Mouse (Mus musculus): Measurements from ENCODE around the gene Rcl1. TPM values are rescaled to one million over a fixed set of nuclear protein-coding genes. Genes with fewer than 3 reads are reported as not detected.

The Rcl1 gene
- polyA plus RNA-seq, 1 experiment from 2014 or later = 20.1 TPM

GRCm38 (mm10) chr19:29139699-29140456, 38.7 kb downstream of the Rcl1 start:
- no peaks in the 10 kb centered on the region for H3K4me1 ChIP-seq (ENCODE audit: insufficient read depth, low read depth, low read length)
- peak; percentile 75 for DNase-seq (ENCODE audit: low spot score)

GRCm38 (mm10) chr19:29140933-29141332, 39.8 kb downstream of the Rcl1 start:
- ATAC-seq (no peak), DNase-seq (ENCODE audit: low spot score) (no peak)
- no peaks in the 10 kb centered on the region for H3K4me1 ChIP-seq (ENCODE audit: insufficient read depth, low read depth, low read length)
- H3K4me2 ChIP-seq (replicated peaks; ENCODE audit: low read depth, low read length) = no peak overlapping the region
- TF ChIP-seq CTCF (IDR thresholded peaks at IDR 0.05) (no peak), EP300 (IDR thresholded peaks at IDR 0.05) (no peak)
- H3K9ac ChIP-seq (replicated peaks; ENCODE audit: low read depth) = no peak overlapping the region
- no peaks in the 10 kb centered on the region for H3K36me3 ChIP-seq (ENCODE audit: insufficient read depth, low read length)
- WGBS = 79% methylated on average over 16 of the region's 16 CpGs
- H3K4me3 ChIP-seq (ENCODE audit: low read depth, low read length) = no peak overlapping the region
- H3K27me3 ChIP-seq (replicated peaks; ENCODE audit: insufficient read depth, low read length) = no peaks in the 10 kb centered on the region
- no peak overlapping the region for H3K27ac ChIP-seq (ENCODE audit: low read length)
- H3K9me3 ChIP-seq (ENCODE audit: low read length) = no peaks in the 10 kb centered on the region

More at GRCm38 (mm10) chr19:29139699-29140456, 38.7 kb downstream of the Rcl1 start:
- ATAC-seq = no peak
- Histone ChIP-seq H3K9ac (replicated peaks; ENCODE audit: low read depth) (no peak overlapping the region), H3K4me3 (ENCODE audit: low read depth, low read length) (no peak overlapping the region), H3K9me3 (ENCODE audit: low read length) (no peaks in the 10 kb centered on the region), H3K27me3 (replicated peaks; ENCODE audit: insufficient read depth, low read length) (no peaks in the 10 kb centered on the region), H3K36me3 (ENCODE audit: insufficient read depth, low read length) (no peaks in the 10 kb centered on the region), H3K4me2 (replicated peaks; ENCODE audit: low read depth, low read length) (no peak overlapping the region), H3K27ac (ENCODE audit: low read length) (no peak overlapping the region)
- no peak for TF ChIP-seq EP300 (IDR thresholded peaks at IDR 0.05)
- TF ChIP-seq CTCF (IDR thresholded peaks at IDR 0.05) = peak; percentile 61
- 74% methylated on average over 10 of the region's 10 CpGs for WGBS

- H3K4me1 ChIP-seq (ENCODE audit: insufficient read depth, low read depth, low read length) = no peaks in the 10 kb centered on the region
- H3K27ac ChIP-seq (ENCODE audit: low read length) = no peak overlapping the region
- 78% methylated on average over 6 of the region's 6 CpGs for WGBS
- H3K4me2 ChIP-seq (replicated peaks; ENCODE audit: low read depth, low read length) = no peak overlapping the region
- H3K4me3 ChIP-seq (ENCODE audit: low read depth, low read length) = no peak overlapping the region
- no peak overlapping the region for H3K9ac ChIP-seq (replicated peaks; ENCODE audit: low read depth)
- no peaks in the 10 kb centered on the region for H3K9me3 ChIP-seq (ENCODE audit: low read length)
- no peaks in the 10 kb centered on the region for H3K27me3 ChIP-seq (replicated peaks; ENCODE audit: insufficient read depth, low read length)
- DNase-seq (ENCODE audit: low spot score) = no peak
- H3K36me3 ChIP-seq (ENCODE audit: insufficient read depth, low read length) = no peaks in the 10 kb centered on the region
- no peak for TF ChIP-seq CTCF (IDR thresholded peaks at IDR 0.05)
- TF ChIP-seq EP300 (IDR thresholded peaks at IDR 0.05) = no peak
- ATAC-seq = no peak
These were observed 41.1 kb downstream of the Rcl1 start for GRCm38 (mm10) chr19:29142307-29142706.

GRCm38 (mm10) chr19:29145421-29145820, 44.2 kb downstream of the Rcl1 start:
- Histone ChIP-seq H3K4me3 (ENCODE audit: low read depth, low read length) (no peak overlapping the region), H3K4me2 (replicated peaks; ENCODE audit: low read depth, low read length) (no peak overlapping the region), H3K36me3 (ENCODE audit: insufficient read depth, low read length) (no peaks in the 10 kb centered on the region), H3K27ac (ENCODE audit: low read length) (no peak overlapping the region), H3K27me3 (replicated peaks; ENCODE audit: insufficient read depth, low read length) (no peaks in the 10 kb centered on the region), H3K9me3 (ENCODE audit: low read length) (no peaks in the 10 kb centered on the region), H3K4me1 (ENCODE audit: insufficient read depth, low read depth, low read length) (no peaks in the 10 kb centered on the region), H3K9ac (replicated peaks; ENCODE audit: low read depth) (no peak overlapping the region)
- 0 out of 2 replicates have a peak, but pooled peaks have one; percentile 11 for ATAC-seq
- TF ChIP-seq EP300 (IDR thresholded peaks at IDR 0.05) (no peak), CTCF (IDR thresholded peaks at IDR 0.05) (no peak)
- 77% methylated on average over 6 of the region's 6 CpGs for WGBS
- no peak for DNase-seq (ENCODE audit: low spot score)

GRCm38 (mm10) chr19:29146820-29147219, 45.6 kb downstream of the Rcl1 start:
- Histone ChIP-seq H3K9ac (replicated peaks; ENCODE audit: low read depth) (no peak overlapping the region), H3K27ac (ENCODE audit: low read length) (0 out of 2 replicates have a peak overlapping the region, but pooled peaks have one; percentile 38), H3K9me3 (ENCODE audit: low read length) (no peaks in the 10 kb centered on the region), H3K4me1 (ENCODE audit: insufficient read depth, low read depth, low read length) (no peaks in the 10 kb centered on the region), H3K36me3 (ENCODE audit: insufficient read depth, low read length) (no peaks in the 10 kb centered on the region), H3K4me3 (ENCODE audit: low read depth, low read length) (no peak overlapping the region), H3K4me2 (replicated peaks; ENCODE audit: low read depth, low read length) (no peak overlapping the region), H3K27me3 (replicated peaks; ENCODE audit: insufficient read depth, low read length) (no peaks in the 10 kb centered on the region)
- DNase-seq (ENCODE audit: low spot score) (no peak), ATAC-seq (peak; percentile 14; the same call in 1 of the 2 replicates)
- WGBS = 64% methylated on average over 9 of the region's 9 CpGs
- no peak for TF ChIP-seq EP300 (IDR thresholded peaks at IDR 0.05)
- TF ChIP-seq CTCF (IDR thresholded peaks at IDR 0.05) = no peak

- no peak overlapping the region for H3K4me3 ChIP-seq (ENCODE audit: low read depth, low read length)
- H3K9ac ChIP-seq (replicated peaks; ENCODE audit: low read depth) = no peak overlapping the region
- H3K9me3 ChIP-seq (ENCODE audit: low read length) = no peaks in the 10 kb centered on the region
- no peak overlapping the region for H3K27ac ChIP-seq (ENCODE audit: low read length)
- H3K4me2 ChIP-seq (replicated peaks; ENCODE audit: low read depth, low read length) = no peak overlapping the region
- no peaks in the 10 kb centered on the region for H3K4me1 ChIP-seq (ENCODE audit: insufficient read depth, low read depth, low read length)
- no peaks in the 10 kb centered on the region for H3K36me3 ChIP-seq (ENCODE audit: insufficient read depth, low read length)
- WGBS = 71% methylated on average over 6 of the region's 6 CpGs
- no peaks in the 10 kb centered on the region for H3K27me3 ChIP-seq (replicated peaks; ENCODE audit: insufficient read depth, low read length)
- ATAC-seq (no peak), DNase-seq (ENCODE audit: low spot score) (no peak)
- TF ChIP-seq CTCF (IDR thresholded peaks at IDR 0.05) = no peak
- no peak for TF ChIP-seq EP300 (IDR thresholded peaks at IDR 0.05)
These were observed 48.4 kb downstream of the Rcl1 start for GRCm38 (mm10) chr19:29149583-29149982.
